Mouse (Mus musculus) cerebellum, adult 18-20 months (tissue): Measurements from ENCODE around the gene Fhl1.

Source experiments
- DNase-seq, 2 experiments: peaks; one replicate each; pipeline ENCODE4 v3.0.0; 2021

Gene Fhl1

GRCm38 (mm10) chrX:56753317-56754289, 22.0 kb downstream of the Fhl1 start:
- peak; percentile 55 to 67 for DNase-seq

GRCm38 (mm10) chrX:56755646-56756045, 24.1 kb downstream of the Fhl1 start:
- peak; percentile 37 to 40 for DNase-seq

- DNase-seq: no peak
These were observed 24.8 kb downstream of the Fhl1 start for GRCm38 (mm10) chrX:56756352-56756751.

GRCm38 (mm10) chrX:56760257-56760760, 28.7 kb downstream of the Fhl1 start:
- DNase-seq: no peak

GRCm38 (mm10) chrX:56769838-56770237, 38.3 kb downstream of the Fhl1 start:
- no peak for DNase-seq

- no peak for DNase-seq
These were observed 40.2 kb downstream of the Fhl1 start for GRCm38 (mm10) chrX:56771751-56772150.

GRCm38 (mm10) chrX:56773329-56773728, 41.7 kb downstream of the Fhl1 start:
- no peak for DNase-seq

GRCm38 (mm10) chrX:56786281-56787061, 54.9 kb downstream of the Fhl1 start:
- DNase-seq: no peak

GRCm38 (mm10) chrX:56787486-56787885, 55.9 kb downstream of the Fhl1 start:
- DNase-seq: no peak

GRCm38 (mm10) chrX:56790591-56790990, 59.0 kb downstream of the Fhl1 start:
- DNase-seq: no peak

GRCm38 (mm10) chrX:56791268-56791667, 59.7 kb downstream of the Fhl1 start:
- DNase-seq: peak; percentile 67 to 71

- DNase-seq: no peak
These were observed 90.4 kb downstream of the Fhl1 start, which contains the start of gene Map7d3 for GRCm38 (mm10) chrX:56821765-56822603. Gene Map7d3 (minus strand): TSS chrX:56822326.

GRCm38 (mm10) chrX:56827492-56827891, 95.9 kb downstream of the Fhl1 start:
- DNase-seq: no peak

- no peak for DNase-seq
These were observed 104.3 kb downstream of the Fhl1 start for GRCm38 (mm10) chrX:56835842-56836241.

GRCm38 (mm10) chrX:56839369-56839768, 107.8 kb downstream of the Fhl1 start:
- DNase-seq: peak; percentile 18 to 44

GRCm38 (mm10) chrX:56841255-56841654, 109.7 kb downstream of the Fhl1 start:
- DNase-seq: no peak
